Mouse (Mus musculus) large intestine, adult 2 months (tissue): ENCODE data around the gene Tmem28. TPM values are rescaled to one million over a fixed set of nuclear protein-coding genes. Genes with fewer than 3 reads are reported as not detected.

Experiments used
- DNase-seq: peaks from one replicate; pipeline ENCODE4 v3.0.0-alpha.2; 2012; ENCODE audit warnings: low read depth, low spot score
- WGBS: fragments of 180-500 bp; shearing (Covaris S2); methylation state at CpG from one replicate; pipeline ENCODE4 v1.1.7; 2018; 5-methylcytosine and 5-hydroxymethylcytosine counted together
- polyA plus RNA-seq: library from polyadenylated mRNA; depleted of rRNA; stranded (reverse); fragments of >200 nt; gene quantifications from 2 replicates; pipeline ENCODE4 v1.2.3, GENCODE M21; 2012; rRNA removed

Tmem28 gene
- polyA plus RNA-seq, result 0.04 and 0.14 TPM in 2 replicates

GRCm38 (mm10) chrX:99820790-99821395 lies at the start of gene Tmem28:
TSS of gene Tmem28 (plus strand) at chrX:99821021.
- 24% methylated on average over 69 of the region's 82 CpGs for WGBS
- DNase-seq, result no peak

GRCm38 (mm10) chrX:99780308-99780707 lies 40.5 kb upstream of the Tmem28 start:
- no peak for DNase-seq
- 50% methylated on average over 4 of the region's 4 CpGs for WGBS

DNA sequence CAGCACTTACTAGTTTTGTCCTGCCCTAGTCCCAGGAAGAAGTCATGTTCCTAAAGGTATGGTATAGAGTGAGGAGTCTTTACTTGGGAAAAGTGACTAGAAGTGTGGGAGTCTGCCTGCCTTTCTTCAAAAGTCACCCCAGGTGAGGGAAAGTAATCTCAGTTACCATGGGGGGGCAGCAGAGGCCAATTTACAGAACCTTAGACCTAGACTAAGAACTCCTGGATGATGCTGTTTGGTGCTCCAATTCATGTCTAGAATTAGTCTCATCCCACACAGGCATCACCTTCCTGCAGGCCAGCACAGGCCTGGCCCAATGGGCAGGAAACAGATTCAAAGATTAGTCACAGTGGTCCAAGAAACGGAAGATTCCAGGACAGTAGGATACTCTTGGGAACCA lies 12.4 kb upstream of the Tmem28 start:
- no peak for DNase-seq
- WGBS, result 44% methylated on average over 1 of the region's 1 CpGs

GRCm38 (mm10) chrX:99819395-99819935 lies 1.4 kb upstream of the Tmem28 start:
- 16% methylated on average over 22 of the region's 22 CpGs for WGBS
- no peak for DNase-seq

GRCm38 (mm10) chrX:99819936-99820789 lies 658 bp upstream of the Tmem28 start:
- WGBS, result 33% methylated on average over 101 of the region's 105 CpGs
- no peak for DNase-seq

DNA sequence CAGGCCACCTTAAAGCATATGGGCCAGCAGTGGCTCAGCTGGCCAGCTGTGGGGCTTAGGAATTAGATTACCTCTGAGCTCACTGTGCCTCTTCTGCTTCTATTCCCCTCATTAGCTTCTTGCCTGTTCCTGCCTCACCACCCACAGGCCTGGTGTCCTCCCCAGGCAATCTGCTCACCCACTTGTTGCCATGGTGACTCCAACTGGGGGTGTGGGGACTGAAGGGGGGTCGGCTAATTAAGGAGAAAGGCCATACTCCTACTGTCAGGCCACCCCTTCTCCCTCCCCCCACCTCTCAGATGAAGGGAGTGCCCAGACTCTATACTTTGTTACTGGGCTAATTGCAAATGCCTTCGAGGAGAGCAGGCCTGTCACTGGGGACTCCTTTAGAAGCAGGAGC lies 21.3 kb downstream of the Tmem28 start:
- 11% methylated on average over 2 of the region's 2 CpGs for WGBS
- no peak for DNase-seq

GRCm38 (mm10) chrX:99853261-99853741 lies 32.5 kb downstream of the Tmem28 start:
- no peak for DNase-seq
- WGBS, result 18% methylated on average over 35 of the region's 35 CpGs

DNA sequence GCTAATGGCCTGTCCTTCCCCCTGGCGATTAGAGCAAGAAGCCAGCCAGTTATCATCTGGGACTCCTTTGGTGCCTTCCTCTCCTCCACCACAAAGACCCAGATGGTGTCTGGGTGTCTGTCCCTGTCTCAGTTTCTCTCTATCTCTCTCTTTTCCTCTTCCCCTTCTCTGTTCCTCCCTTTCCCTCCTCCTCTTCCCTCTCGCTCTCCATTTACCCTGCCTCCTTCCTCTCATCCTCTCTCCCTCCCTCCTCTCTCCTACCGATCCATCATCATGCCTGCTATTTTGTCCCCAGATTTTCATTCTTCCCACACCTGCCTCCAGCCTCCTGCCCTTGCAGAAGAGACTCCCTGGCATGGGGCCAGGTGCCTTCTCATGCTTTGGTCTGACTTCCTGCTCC lies 33.0 kb downstream of the Tmem28 start:
- DNase-seq, result no peak
- 46% methylated on average over 3 of the region's 3 CpGs for WGBS

- 53% methylated on average over 4 of the region's 4 CpGs for WGBS
- DNase-seq, result no peak
Observed at GRCm38 (mm10) chrX:99872228-99872627, 51.4 kb downstream of the Tmem28 start.

GRCm38 (mm10) chrX:99872632-99873201 lies 51.9 kb downstream of the Tmem28 start:
- DNase-seq, result no peak
- 63% methylated on average over 3 of the region's 3 CpGs for WGBS

GRCm38 (mm10) chrX:99873259-99873919 lies 52.6 kb downstream of the Tmem28 start:
- 83% methylated on average over 2 of the region's 2 CpGs for WGBS

GRCm38 (mm10) chrX:99873920-99874296 lies 53.1 kb downstream of the Tmem28 start:
- DNase-seq, result no peak
- 33% methylated on average over 4 of the region's 4 CpGs for WGBS

More at GRCm38 (mm10) chrX:99873259-99873919, 52.6 kb downstream of the Tmem28 start:
- no peak for DNase-seq

DNA sequence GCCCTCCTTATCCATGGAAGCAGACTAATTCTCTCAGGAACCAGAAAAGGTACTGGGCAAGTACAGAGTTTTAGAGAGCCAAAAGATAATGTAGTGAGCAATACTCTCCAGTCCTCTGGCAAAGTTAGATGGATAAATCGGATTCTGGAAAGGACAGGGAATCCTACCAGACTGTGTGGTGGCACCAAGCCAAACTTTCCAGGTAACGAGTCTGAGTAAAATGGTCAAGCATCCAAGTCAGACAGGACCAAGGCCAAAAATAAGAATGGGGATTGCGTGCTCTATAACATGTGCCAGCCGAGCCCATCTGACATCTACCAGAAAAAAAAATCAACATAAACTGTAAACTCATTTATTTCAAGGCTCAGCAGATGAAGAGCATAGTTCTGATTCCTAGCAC lies 56.0 kb downstream of the Tmem28 start:
- DNase-seq, result no peak
- 68% methylated on average over 4 of the region's 4 CpGs for WGBS

DNA sequence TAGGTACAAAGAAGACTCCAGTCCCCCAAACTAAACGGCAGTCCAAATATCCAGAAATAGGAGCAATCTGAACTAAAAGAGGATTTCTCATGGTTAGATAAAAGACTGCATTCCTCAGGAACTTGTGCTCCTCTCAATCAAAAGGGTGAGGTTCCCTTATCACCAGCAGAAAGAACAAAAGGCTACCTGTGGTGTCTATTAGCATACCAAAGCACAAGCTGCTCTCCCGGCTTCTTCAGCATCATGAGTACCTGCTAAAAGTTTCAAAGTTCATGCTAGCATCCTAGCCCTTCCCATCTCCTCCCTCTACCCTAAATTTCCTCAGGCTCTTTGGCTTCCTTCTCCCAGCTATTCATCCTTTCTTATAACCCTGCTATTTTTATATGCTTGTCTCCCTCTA lies 62.6 kb downstream of the Tmem28 start:
- WGBS, result 47% methylated on average over 2 of the region's 2 CpGs

More for the DNA sequence above, 62.6 kb downstream of the Tmem28 start:
- DNase-seq, result no peak

Other genes starting within 250 kb of the Tmem28 start
- gene Eda, start 154.6 kb downstream of the Tmem28 start, polyA plus RNA-seq, result 0.25 and 0.30 TPM in 2 replicates